Mouse (Mus musculus): Measurements from ENCODE around the gene Bcor. TPM values are rescaled to one million over a fixed set of nuclear protein-coding genes. Genes with fewer than 3 reads are reported as not detected.

Gene Bcor
- polyA plus RNA-seq, 1 experiment from 2014 or later: 20.2 TPM

- Histone ChIP-seq H3K4me3 (ENCODE audit: low read depth, low read length) (no peak overlapping the region), H3K9ac (ENCODE audit: low read depth, low read length) (no peak overlapping the region), H3K36me3 (ENCODE audit: control insufficient read depth, insufficient read depth, low read length) (no peaks in the 10 kb centered on the region), H3K27me3 (ENCODE audit: control insufficient read depth, insufficient read depth, low read length) (peaks cover 79% of the 10 kb centered on the region), H3K4me2 (peak overlapping the region; percentile 84; the same call in 1 of the 2 replicates), H3K9me3 (replicated peaks; ENCODE audit: control insufficient read depth, low read length) (no peaks in the 10 kb centered on the region), H3K27ac (ENCODE audit: low read depth, low read length) (no peak overlapping the region), H3K4me1 (ENCODE audit: control insufficient read depth, insufficient read depth, low read length) (peaks cover 15% of the 10 kb centered on the region)
- no peak for ATAC-seq (replicated peaks; ENCODE audit: insufficient number of reproducible peaks, low FRiP score, low TSS enrichment)
- whole genome bisulfite sequencing (ENCODE audit: insufficient replicate concordance): 31% methylated on average over 5 of the region's 5 CpGs
Observed at GRCm38 (mm10) chrX:12082184-12082583, 78.0 kb downstream of the Bcor start.

GRCm38 (mm10) chrX:12081741-12082155, 78.4 kb downstream of the Bcor start:
- Histone ChIP-seq H3K27ac (ENCODE audit: low read depth, low read length) (no peak overlapping the region), H3K4me1 (ENCODE audit: control insufficient read depth, insufficient read depth, low read length) (peaks cover 15% of the 10 kb centered on the region), H3K27me3 (ENCODE audit: control insufficient read depth, insufficient read depth, low read length) (peaks cover 79% of the 10 kb centered on the region), H3K9ac (ENCODE audit: low read depth, low read length) (peak overlapping the region; percentile 74; the same call in 1 of the 2 replicates), H3K4me3 (ENCODE audit: low read depth, low read length) (peak overlapping the region; percentile 67), H3K9me3 (replicated peaks; ENCODE audit: control insufficient read depth, low read length) (no peaks in the 10 kb centered on the region), H3K36me3 (ENCODE audit: control insufficient read depth, insufficient read depth, low read length) (no peaks in the 10 kb centered on the region), H3K4me2 (peak overlapping the region; percentile 84)
- ATAC-seq (replicated peaks; ENCODE audit: insufficient number of reproducible peaks, low FRiP score, low TSS enrichment): no peak
- 8% methylated on average over 22 of the region's 22 CpGs for WGBS (ENCODE audit: insufficient replicate concordance)

- Histone ChIP-seq H3K27me3 (ENCODE audit: control insufficient read depth, insufficient read depth, low read length) (peaks cover 79% of the 10 kb centered on the region), H3K4me2 (peak overlapping the region; percentile 84), H3K4me3 (ENCODE audit: low read depth, low read length) (peak overlapping the region; percentile 67), H3K4me1 (ENCODE audit: control insufficient read depth, insufficient read depth, low read length) (peaks cover 14% of the 10 kb centered on the region), H3K9me3 (replicated peaks; ENCODE audit: control insufficient read depth, low read length) (no peaks in the 10 kb centered on the region), H3K27ac (ENCODE audit: low read depth, low read length) (peak overlapping the region; percentile 90), H3K9ac (ENCODE audit: low read depth, low read length) (peak overlapping the region; percentile 74), H3K36me3 (ENCODE audit: control insufficient read depth, insufficient read depth, low read length) (no peaks in the 10 kb centered on the region)
- ATAC-seq (replicated peaks; ENCODE audit: insufficient number of reproducible peaks, low FRiP score, low TSS enrichment): peak; percentile 5; the same call in 1 of the 2 replicates
- 2% methylated on average over 57 of the region's 61 CpGs for WGBS (ENCODE audit: insufficient replicate concordance)
Observed at GRCm38 (mm10) chrX:12080904-12081740, 79.0 kb downstream of the Bcor start.

DNA sequence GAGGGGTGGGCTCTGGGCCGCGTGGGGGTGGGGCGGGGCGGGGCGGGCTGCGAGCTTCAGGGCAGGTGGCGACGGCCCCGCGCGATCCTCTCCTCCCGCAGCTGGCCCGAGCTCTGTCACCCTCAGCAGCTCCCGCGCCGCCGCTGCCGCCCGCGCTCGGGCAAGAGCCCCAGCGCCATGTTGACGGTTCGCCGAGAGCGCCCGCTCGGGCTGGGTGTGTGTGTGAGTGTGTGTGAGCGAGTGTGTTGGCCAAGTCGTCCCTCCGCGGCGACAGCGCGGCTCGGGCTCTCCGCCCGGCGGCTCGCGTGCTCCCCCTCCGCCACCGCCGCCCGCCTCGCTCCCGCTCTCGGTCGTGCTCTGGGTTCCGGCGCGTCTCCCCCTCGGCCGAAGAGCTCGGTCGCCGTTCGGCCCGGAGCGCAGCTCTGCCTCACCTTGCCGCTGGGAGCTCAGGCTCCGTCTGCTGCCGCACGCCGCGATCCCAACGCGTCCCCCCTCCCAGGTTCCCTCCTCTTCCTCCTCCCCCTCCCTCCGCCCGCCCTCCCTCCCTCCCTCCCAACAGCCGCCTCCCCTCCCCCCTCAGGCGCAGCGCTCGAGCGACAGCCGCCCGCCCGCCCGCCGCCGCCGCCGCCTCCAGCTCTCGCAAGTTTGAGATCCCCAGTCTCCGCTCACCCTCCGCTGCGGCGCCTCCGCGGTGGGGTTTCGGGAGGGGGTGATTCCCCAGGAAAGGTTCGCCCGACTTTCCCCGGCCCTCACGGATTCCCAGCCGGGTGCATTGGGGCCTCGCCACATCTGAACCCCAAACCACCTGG, 79.9 kb downstream of the Bcor start:
- H3K36me3 ChIP-seq (ENCODE audit: control insufficient read depth, insufficient read depth, low read length): no peaks in the 10 kb centered on the region
- peak overlapping the region; percentile 67 for H3K4me3 ChIP-seq (ENCODE audit: low read depth, low read length)
- H3K4me2 ChIP-seq: peak overlapping the region; percentile 84
- no peaks in the 10 kb centered on the region for H3K9me3 ChIP-seq (replicated peaks; ENCODE audit: control insufficient read depth, low read length)
- peaks cover 8% of the 10 kb centered on the region for H3K4me1 ChIP-seq (ENCODE audit: control insufficient read depth, insufficient read depth, low read length)
- peaks cover 76% of the 10 kb centered on the region for H3K27me3 ChIP-seq (ENCODE audit: control insufficient read depth, insufficient read depth, low read length)
- WGBS (ENCODE audit: insufficient replicate concordance): 2% methylated on average over 65 of the region's 97 CpGs
- H3K9ac ChIP-seq (ENCODE audit: low read depth, low read length): peak overlapping the region; percentile 87
- ATAC-seq (replicated peaks; ENCODE audit: insufficient number of reproducible peaks, low FRiP score, low TSS enrichment): peak; percentile 47; the same call in 1 of the 2 replicates
- H3K27ac ChIP-seq (ENCODE audit: low read depth, low read length): peak overlapping the region; percentile 90

DNA sequence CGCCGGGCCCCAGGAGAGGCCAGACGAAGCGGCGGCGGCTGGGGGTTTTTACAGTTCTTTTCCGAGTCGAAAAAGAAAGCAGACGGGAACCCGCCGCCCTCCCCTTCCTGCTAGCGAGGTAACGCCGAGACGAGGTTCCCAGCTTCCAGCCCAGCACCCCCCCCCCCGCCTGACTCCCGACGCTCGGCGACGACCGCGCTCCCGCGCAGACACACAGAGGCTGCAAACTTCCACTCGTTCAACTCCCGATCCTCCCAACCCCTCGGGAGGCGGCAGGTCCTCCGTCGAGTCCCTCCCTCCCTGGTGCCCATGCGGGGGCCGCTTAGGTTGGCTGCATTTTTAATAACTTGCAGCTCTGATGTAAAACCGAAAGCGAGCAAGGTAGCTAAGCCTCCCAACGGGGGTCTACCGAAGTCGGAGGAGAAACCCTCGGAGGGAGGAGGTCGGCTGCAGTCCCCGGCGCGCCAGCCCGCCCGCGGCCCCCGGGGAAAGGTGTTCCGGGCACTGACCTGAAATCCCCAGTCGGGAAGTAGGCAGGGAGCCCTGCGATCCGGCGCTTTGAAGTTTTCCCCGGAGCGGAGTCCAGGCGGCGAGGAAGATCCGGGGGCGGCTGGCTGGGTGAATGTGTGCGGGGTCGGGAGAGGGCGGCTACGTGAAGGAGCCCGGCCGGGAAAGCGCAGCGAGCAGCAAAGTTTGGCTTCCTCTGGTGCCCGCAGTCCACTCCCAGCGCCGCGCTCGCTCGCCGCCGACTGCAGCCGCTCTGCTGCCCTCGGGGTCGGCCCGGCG, 80.7 kb downstream of the Bcor start:
- H3K27ac ChIP-seq (ENCODE audit: low read depth, low read length): peak overlapping the region; percentile 90
- ATAC-seq (replicated peaks; ENCODE audit: insufficient number of reproducible peaks, low FRiP score, low TSS enrichment): peak; percentile 43; the same call in 1 of the 2 replicates
- peak overlapping the region; percentile 87 for H3K9ac ChIP-seq (ENCODE audit: low read depth, low read length)
- H3K4me3 ChIP-seq (ENCODE audit: low read depth, low read length): peak overlapping the region; percentile 67
- H3K4me2 ChIP-seq: peak overlapping the region; percentile 84
- 0% methylated on average over 56 of the region's 79 CpGs for WGBS (ENCODE audit: insufficient replicate concordance)
- H3K9me3 ChIP-seq (replicated peaks; ENCODE audit: control insufficient read depth, low read length): no peaks in the 10 kb centered on the region
- no peaks in the 10 kb centered on the region for H3K36me3 ChIP-seq (ENCODE audit: control insufficient read depth, insufficient read depth, low read length)
- H3K4me1 ChIP-seq (ENCODE audit: control insufficient read depth, insufficient read depth, low read length): peaks cover 7% of the 10 kb centered on the region; the same call in 1 of the 2 replicates
- peaks cover 75% of the 10 kb centered on the region for H3K27me3 ChIP-seq (ENCODE audit: control insufficient read depth, insufficient read depth, low read length)

GRCm38 (mm10) chrX:12079059-12079308, 81.2 kb downstream of the Bcor start:
- H3K4me2 ChIP-seq: peak overlapping the region; percentile 84
- H3K9ac ChIP-seq (ENCODE audit: low read depth, low read length): peak overlapping the region; percentile 87
- H3K9me3 ChIP-seq (replicated peaks; ENCODE audit: control insufficient read depth, low read length): no peaks in the 10 kb centered on the region
- H3K4me1 ChIP-seq (ENCODE audit: control insufficient read depth, insufficient read depth, low read length): peaks cover 7% of the 10 kb centered on the region; the same call in 1 of the 2 replicates
- ATAC-seq (replicated peaks; ENCODE audit: insufficient number of reproducible peaks, low FRiP score, low TSS enrichment): no peak
- no peaks in the 10 kb centered on the region for H3K36me3 ChIP-seq (ENCODE audit: control insufficient read depth, insufficient read depth, low read length)
- H3K4me3 ChIP-seq (ENCODE audit: low read depth, low read length): peak overlapping the region; percentile 67
- peak overlapping the region; percentile 90 for H3K27ac ChIP-seq (ENCODE audit: low read depth, low read length)
- peaks cover 74% of the 10 kb centered on the region for H3K27me3 ChIP-seq (ENCODE audit: control insufficient read depth, insufficient read depth, low read length)
- WGBS (ENCODE audit: insufficient replicate concordance): under 1% methylated on average over 26 of the region's 27 CpGs

GRCm38 (mm10) chrX:12078195-12079058, 81.7 kb downstream of the Bcor start:
- no peak for ATAC-seq (replicated peaks; ENCODE audit: insufficient number of reproducible peaks, low FRiP score, low TSS enrichment)
- H3K27ac ChIP-seq (ENCODE audit: low read depth, low read length): no peak overlapping the region

More at GRCm38 (mm10) chrX:12078195-12079058, 81.7 kb downstream of the Bcor start:
- Histone ChIP-seq H3K4me3 (ENCODE audit: low read depth, low read length) (peak overlapping the region; percentile 67), H3K9ac (ENCODE audit: low read depth, low read length) (peak overlapping the region; percentile 87), H3K4me2 (peak overlapping the region; percentile 84), H3K27me3 (ENCODE audit: control insufficient read depth, insufficient read depth, low read length) (peaks cover 69% of the 10 kb centered on the region), H3K4me1 (ENCODE audit: control insufficient read depth, insufficient read depth, low read length) (peaks cover 8% of the 10 kb centered on the region), H3K9me3 (replicated peaks; ENCODE audit: control insufficient read depth, low read length) (no peaks in the 10 kb centered on the region), H3K36me3 (ENCODE audit: control insufficient read depth, insufficient read depth, low read length) (no peaks in the 10 kb centered on the region)
- WGBS (ENCODE audit: insufficient replicate concordance): 2% methylated on average over 72 of the region's 73 CpGs
